Mouse (Mus musculus) CH12.LX (cell line): ENCODE data around the gene Ercc6. TPM values are rescaled to one million over a fixed set of nuclear protein-coding genes. Genes with fewer than 3 reads are reported as not detected.

ENCODE experiments used
- DNase-seq: peaks from one replicate; pipeline ENCODE4 v3.0.0-alpha.2; 2013; ENCODE audit errors: extremely low read depth
- H3K27ac ChIP-seq: 2 replicates; pipeline ENCODE4 v1.5.1; 2012; ENCODE audit warnings: low read depth, mild to moderate bottlenecking, control low read depth, moderate library complexity; ENCODE audit not compliant: insufficient read depth
- H3K27me3 ChIP-seq: replicated peaks from 2 replicates; pipeline ENCODE3; 2012; ENCODE audit warnings: inconsistent platforms
- H3K36me3 ChIP-seq, 2 experiments: replicated peaks in 1 of 2; 2 replicates each; pipeline versions ENCODE3 to v1.6.1; 2012; ENCODE audit warnings: inconsistent platforms in 1 of 2, low read length in 1 of 2, mild to moderate bottlenecking in 1 of 2, mixed read lengths in 1 of 2, moderate library complexity in 1 of 2; ENCODE audit not compliant: control insufficient read depth in 1 of 2, insufficient read depth in 1 of 2
- H3K4me1 ChIP-seq, 2 experiments: 2 replicates each; pipeline ENCODE4 v1.6.1; 2012; ENCODE audit warnings: inconsistent platforms in 1 of 2, moderate library complexity in 1 of 2; ENCODE audit not compliant: insufficient read depth in 2 of 2, control insufficient read depth in 1 of 2
- H3K4me2 ChIP-seq: 2 replicates; pipeline ENCODE4 v1.6.1; 2012; ENCODE audit warnings: low read depth, mild to moderate bottlenecking, control low read depth; ENCODE audit not compliant: poor library complexity, insufficient read depth, severe bottlenecking
- H3K4me3 ChIP-seq, 3 experiments: fragments of 150-350 bp in 1 of 3; sonication (generic) in 1 of 3; replicated peaks in 1 of 3; 2 replicates each; pipeline versions ENCODE3 to v1.5.1; 2011 to 2012; ENCODE audit warnings: low read depth in 2 of 3, low read length in 2 of 3, mild to moderate bottlenecking in 2 of 3, moderate library complexity in 2 of 3, control low read depth in 1 of 3, improper control_type of control experiment in 1 of 3, inconsistent platforms in 1 of 3, mixed read lengths in 1 of 3; ENCODE audit not compliant: poor library complexity in 1 of 3
- H3K79me2 ChIP-seq: replicated peaks from 2 replicates; pipeline ENCODE4 v1.6.1; 2012; ENCODE audit warnings: mild to moderate bottlenecking, moderate library complexity; ENCODE audit not compliant: control insufficient read depth, poor library complexity, insufficient read depth, severe bottlenecking; ENCODE audit errors: extremely low read depth
- H3K9ac ChIP-seq: 2 replicates; pipeline ENCODE4 v1.6.1; 2012; ENCODE audit warnings: low read depth, mild to moderate bottlenecking, control low read depth, moderate library complexity; ENCODE audit not compliant: insufficient read depth
- H3K9me3 ChIP-seq: replicated peaks from 2 replicates; pipeline ENCODE3; 2012; ENCODE audit warnings: low read length, inconsistent platforms, mixed read lengths
- BHLHE40 ChIP-seq: IDR thresholded peaks from 2 replicates; pipeline ENCODE4 v1.6.1; 2011; ENCODE audit warnings: mild to moderate bottlenecking, low read depth, low read length, improper control_type of control experiment
- CHD1 ChIP-seq: IDR thresholded peaks from 2 replicates; pipeline ENCODE4 v1.6.1; 2012; ENCODE audit warnings: low read depth, low read length, improper control_type of control experiment, inconsistent platforms
- CHD2 ChIP-seq: IDR thresholded peaks from 2 replicates; pipeline ENCODE4 v1.6.1; 2011; ENCODE audit warnings: low read length, improper control_type of control experiment
- CTCF ChIP-seq, 2 experiments: IDR thresholded peaks in 1 of 2; conservative IDR thresholded peaks in 1 of 2; 2 replicates each; pipeline ENCODE4 v1.5.1; 2011 to 2012; ENCODE audit warnings: low read depth in 2 of 2, low read length in 2 of 2, improper control_type of control experiment in 1 of 2, inconsistent platforms in 1 of 2, mild to moderate bottlenecking in 1 of 2, moderate library complexity in 1 of 2
- E2F4 ChIP-seq: IDR thresholded peaks from 2 replicates; pipeline ENCODE4 v1.6.1; 2011; ENCODE audit warnings: low read depth, low read length, improper control_type of control experiment; ENCODE audit not compliant: insufficient replicate concordance
- ELF1 ChIP-seq: IDR thresholded peaks from 2 replicates; pipeline ENCODE4 v1.6.1; 2014; ENCODE audit warnings: low read depth, mild to moderate bottlenecking, inconsistent platforms, low read length, improper control_type of control experiment
- EP300 ChIP-seq: IDR thresholded peaks from 2 replicates; pipeline ENCODE4 v1.6.1; 2011; ENCODE audit warnings: low read length, improper control_type of control experiment
- HCFC1 ChIP-seq: IDR thresholded peaks from 2 replicates; pipeline ENCODE4 v1.6.1; 2012; ENCODE audit warnings: low read depth, mild to moderate bottlenecking, inconsistent platforms, low read length, improper control_type of control experiment
- IRF4 ChIP-seq: IDR thresholded peaks from 2 replicates; pipeline ENCODE4 v1.6.1; 2014; ENCODE audit warnings: low read depth, mild to moderate bottlenecking, inconsistent platforms, low read length, improper control_type of control experiment
- JUN ChIP-seq: IDR thresholded peaks from 2 replicates; pipeline ENCODE4 v1.6.1; 2011; ENCODE audit warnings: low read depth, mild to moderate bottlenecking, low read length, improper control_type of control experiment, moderate library complexity; ENCODE audit not compliant: insufficient read depth
- MEF2A ChIP-seq: IDR thresholded peaks from 2 replicates; pipeline ENCODE4 v1.6.1; 2014; ENCODE audit warnings: low read depth, mild to moderate bottlenecking, inconsistent platforms, low read length, improper control_type of control experiment, borderline replicate concordance
- MXI1 ChIP-seq: IDR thresholded peaks from 2 replicates; pipeline ENCODE4 v1.6.1; 2011; ENCODE audit warnings: mild to moderate bottlenecking, low read depth, low read length, improper control_type of control experiment
- NELFE ChIP-seq: IDR thresholded peaks from 2 replicates; pipeline ENCODE4 v1.6.1; 2011; ENCODE audit warnings: low read depth, low read length, improper control_type of control experiment
- PAX5 ChIP-seq: IDR thresholded peaks from 2 replicates; pipeline ENCODE4 v1.6.1; 2012; ENCODE audit warnings: low read length, inconsistent platforms, mixed read lengths
- RCOR1 ChIP-seq: conservative IDR thresholded peaks from 2 replicates; pipeline ENCODE4 v1.6.1; 2012; ENCODE audit warnings: low read depth, mild to moderate bottlenecking, inconsistent platforms, low read length, improper control_type of control experiment
- SIN3A ChIP-seq: IDR thresholded peaks from 2 replicates; pipeline ENCODE4 v1.6.1; 2012; ENCODE audit warnings: low read length, improper control_type of control experiment, inconsistent platforms
- TCF12 ChIP-seq: IDR thresholded peaks from 2 replicates; pipeline ENCODE4 v1.6.1; 2014; ENCODE audit warnings: low read depth, mild to moderate bottlenecking, inconsistent platforms, low read length, improper control_type of control experiment
- UBTF ChIP-seq: IDR thresholded peaks from 2 replicates; pipeline ENCODE4 v1.6.1; 2012; ENCODE audit warnings: low read depth, mild to moderate bottlenecking, inconsistent platforms, low read length, improper control_type of control experiment, moderate library complexity
- USF1 ChIP-seq: IDR thresholded peaks from 2 replicates; pipeline ENCODE4 v1.6.1; 2014; ENCODE audit warnings: low read depth, mild to moderate bottlenecking, inconsistent platforms, low read length, improper control_type of control experiment
- USF2 ChIP-seq: conservative IDR thresholded peaks from 2 replicates; pipeline ENCODE4 v1.6.1; 2011; ENCODE audit warnings: low read depth, low read length, improper control_type of control experiment
- ZKSCAN1 ChIP-seq: IDR thresholded peaks from 2 replicates; pipeline ENCODE4 v1.6.1; 2012; ENCODE audit warnings: low read depth, inconsistent platforms, low read length, improper control_type of control experiment, borderline replicate concordance
- ZNF384 ChIP-seq: IDR thresholded peaks from 2 replicates; pipeline ENCODE4 v1.6.1; 2012; ENCODE audit warnings: low read depth, low read length, improper control_type of control experiment, inconsistent platforms
- dilution Hi-C: fragments of 300-500 bp; cut with MboI; formaldehyde crosslinking; loops from 2 replicates; pipeline ENCODE4 v1.14.3; 2020; ENCODE audit warnings: low sequenced_read_pairs; ENCODE audit not compliant: extremely low pct_unique_long_range_greater_than_20kb, extremely low pct_ligation_motif_present
- in situ Hi-C: fragments of 300-500 bp; cut with MboI; formaldehyde crosslinking; loops from 3 replicates; pipeline ENCODE4 v1.14.3; 2019; ENCODE audit warnings: low sequenced_read_pairs, low pct_ligation_motif_present, low pct_unique_long_range_greater_than_20kb, mixed read lengths
- polyA plus RNA-seq: library from polyadenylated mRNA; unstranded; fragments of >175 nt; gene quantifications from 2 replicates; pipeline ENCODE4 v1.2.1, GENCODE M21; 2012; ENCODE audit warnings: low read depth; ENCODE audit not compliant: insufficient read length
- total RNA-seq, 2 experiments: library from RNA; depleted of rRNA; stranded (reverse); fragments of 300-350 nt in 1 of 2; fragments of >200 nt in 1 of 2; gene quantifications; 2 replicates each; pipeline ENCODE4 v1.2.3; 2012 to 2014

Ercc6 gene
- total and polyA plus RNA-seq, 3 experiments, result 10.7 to 16.7 (median 15.3) TPM

DNA sequence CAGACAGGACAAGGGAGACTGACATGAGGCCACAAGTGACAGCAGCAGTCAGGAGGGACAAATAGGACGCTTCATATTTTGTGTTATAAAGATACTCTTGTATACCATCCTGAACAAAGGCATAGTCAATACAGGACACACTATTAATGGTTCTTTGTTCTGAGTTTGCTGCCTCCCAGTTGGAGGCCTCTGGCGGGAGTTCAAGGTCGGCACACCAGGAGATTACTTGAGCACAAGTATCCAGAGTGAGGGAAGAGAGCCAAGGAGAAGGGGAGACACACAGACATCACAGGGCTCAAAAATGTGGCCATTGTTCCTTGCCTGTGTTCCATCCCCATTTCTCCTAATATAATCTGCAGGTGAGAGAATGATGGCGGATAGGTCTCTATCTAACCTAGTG is 6.1 kb upstream of the Ercc6 start:
- dilution Hi-C loops (no loop called here), in situ Hi-C loops (no loop called here)
- no peaks in the 10 kb centered on the region for H3K9me3 ChIP-seq
- no peaks in the 10 kb centered on the region for H3K79me2 ChIP-seq
- DNase-seq, result no peak
- no peak overlapping the region for H3K4me2 ChIP-seq
- no peaks in the 10 kb centered on the region for H3K36me3 ChIP-seq
- TF ChIP-seq BHLHE40, result no peak
- TF ChIP-seq NELFE, result no peak
- no peak for TF ChIP-seq CTCF (conservative IDR thresholded peaks at IDR 0.05 in 1 of 2, IDR thresholded peaks at IDR 0.05 in 1 of 2; ENCODE audit: low read depth in 2 of 2, low read length in 2 of 2)
- no peak for TF ChIP-seq HCFC1
- TF ChIP-seq CHD1, result no peak
- no peak for TF ChIP-seq JUN
- no peak for TF ChIP-seq USF2
- TF ChIP-seq ELF1, result no peak
- no peak for TF ChIP-seq RCOR1
- TF ChIP-seq MXI1, result no peak
- no peak for TF ChIP-seq MEF2A
- no peak for TF ChIP-seq ZNF384
- no peak for TF ChIP-seq IRF4
- no peak for TF ChIP-seq SIN3A
- TF ChIP-seq TCF12, result no peak
- no peak for TF ChIP-seq CHD2
- no peak overlapping the region for H3K27ac ChIP-seq
- H3K4me3 ChIP-seq, result no peak overlapping the region
- no peak overlapping the region for H3K9ac ChIP-seq
- peaks cover 0 to 44% of the 10 kb centered on the region in 2 experiments; a peak in 3 of 4 replicates for H3K4me1 ChIP-seq
- H3K27me3 ChIP-seq, result no peaks in the 10 kb centered on the region

DNA sequence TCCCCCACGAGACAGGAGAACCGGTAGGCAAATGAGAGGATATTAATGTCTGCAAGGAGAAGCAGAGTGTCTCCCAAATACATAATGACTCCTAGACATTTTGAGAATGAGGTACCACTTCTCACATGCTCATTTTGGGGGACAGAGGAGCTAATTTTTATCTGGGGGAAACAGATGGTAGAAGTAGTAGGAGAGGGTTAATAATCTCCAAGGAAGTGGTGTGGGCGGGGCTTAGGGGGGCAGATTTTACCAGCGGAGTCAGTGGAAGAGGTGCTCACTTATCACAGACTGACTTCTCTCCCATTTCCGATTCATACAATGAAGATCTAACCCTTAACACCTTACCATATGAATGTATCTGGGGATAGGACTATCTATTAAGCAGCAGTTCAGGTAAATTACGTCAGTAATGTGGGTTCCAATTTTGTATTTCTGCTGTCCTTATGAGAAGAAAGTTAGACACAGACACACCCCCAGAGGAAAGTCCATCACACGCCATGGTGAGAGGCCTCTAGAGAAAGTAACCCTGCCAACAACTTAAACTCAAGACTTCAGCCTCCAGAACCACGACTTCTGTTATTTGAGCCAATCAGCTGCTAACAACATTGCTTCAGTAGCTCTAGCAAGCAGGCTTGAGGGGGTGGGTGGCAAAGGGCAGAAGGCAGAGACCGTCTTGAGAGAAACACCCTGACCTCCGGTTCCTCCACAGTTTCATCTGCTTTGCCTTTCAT is 5.1 kb upstream of the Ercc6 start:
- Histone ChIP-seq H3K79me2 (no peaks in the 10 kb centered on the region), H3K36me3 (no peaks in the 10 kb centered on the region), H3K4me1 (peaks cover 0 to 40% of the 10 kb centered on the region in 2 experiments; a peak in 3 of 4 replicates)
- no peak for DNase-seq
- TF ChIP-seq ELF1 (no peak), USF2 (no peak), USF1 (no peak), ZKSCAN1 (no peak), E2F4 (no peak), JUN (no peak), UBTF (no peak), PAX5 (no peak), RCOR1 (no peak), EP300 (no peak)
- TF ChIP-seq, all 38 proteins: peak for 0
- H3K9ac ChIP-seq, result no peak overlapping the region
- in situ Hi-C loops, result no loop called here
- H3K4me2 ChIP-seq, result no peak overlapping the region
- H3K27ac ChIP-seq, result no peak overlapping the region
- no peaks in the 10 kb centered on the region for H3K27me3 ChIP-seq
- H3K9me3 ChIP-seq, result no peaks in the 10 kb centered on the region
- dilution Hi-C loops, result no loop called here
- no peak overlapping the region for H3K4me3 ChIP-seq
